Mouse (Mus musculus): ENCODE measurements around the gene Rps27a. TPM values are rescaled to one million over a fixed set of nuclear protein-coding genes. Genes with fewer than 3 reads are reported as not detected.

Gene Rps27a
- total RNA-seq (2012; rRNA removed) (1,978 and 2,403 TPM in 2 replicates), polyA plus RNA-seq (2012; ENCODE audit: insufficient read depth in 1 of 2, insufficient read length in 2 of 2, low read depth in 1 of 2, low replicate concordance in 2 of 2, missing spikeins in 1 of 2) (1,000 to 10,000 TPM in 1 of 2 experiments, 100 to 1,000 TPM in 1; 560 to 1,339 TPM)

GRCm38 (mm10) chr11:29547752-29548503 is at the start of gene Rps27a, which contains the start of gene Clhc1:
TSS of gene Rps27a (minus strand) at chr11:29548109.
TSS of gene Clhc1 (plus strand) at chr11:29547950.
- Histone ChIP-seq H3K9ac (ENCODE audit: control insufficient read depth, low read depth, low read length, poor library complexity, severe bottlenecking) (peak within 1 kb of the TSS; percentile 97), H3K27me3 (ENCODE audit: control insufficient read depth in 1 of 2, insufficient read depth in 2 of 2, low read length in 2 of 2) (no peaks in the 10 kb centered on the region), H3K4me3 (ENCODE audit: control insufficient read depth in 1 of 2, insufficient read depth in 1 of 2, low read depth in 2 of 2, low read length in 2 of 2) (peak within 1 kb of the TSS; percentile 75 to 99), H3K9me3 (replicated peaks; ENCODE audit: insufficient read depth, low read length) (no peaks in the 10 kb centered on the region), H3K27ac (ENCODE audit: control insufficient read depth, low read depth, low read length) (peak within 1 kb of the TSS; percentile 95), H3K79me2 (ENCODE audit: control insufficient read depth, insufficient read depth, low read length, poor library complexity) (peaks cover 26% of the 10 kb centered on the region), H3K36me3 (ENCODE audit: control insufficient read depth in 1 of 2, insufficient read depth in 2 of 2, low read length in 2 of 2) (peaks cover 26 to 33% of the 10 kb centered on the region in 2 experiments), H3K4me1 (ENCODE audit: control insufficient read depth in 1 of 2, insufficient read depth in 2 of 2, low read length in 2 of 2) (peaks cover 4 to 17% of the 10 kb centered on the region in 2 experiments)
- peak; percentile 98 for DNase-seq (ENCODE audit: low read depth, low spot score)
- peak; percentile 93 for TF ChIP-seq HCFC1 (IDR thresholded peaks at IDR 0.05; ENCODE audit: low read depth, low read length)
- no peak for TF ChIP-seq GABPA (IDR thresholded peaks at IDR 0.05; ENCODE audit: low read depth, low read length)
- TF ChIP-seq GATA1 (IDR thresholded peaks at IDR 0.05; ENCODE audit: low read depth, low read length) = peak; percentile 45; the same call in 1 of the 2 replicates
- peak; percentile 91 to 97 for TF ChIP-seq POLR2A (IDR thresholded peaks at IDR 0.05; ENCODE audit: control insufficient read depth in 1 of 2, insufficient read depth in 1 of 2, low read depth in 1 of 2, low read length in 2 of 2, poor library complexity in 1 of 2)
- no peak for TF ChIP-seq CTCF (IDR thresholded peaks at IDR 0.05 in 2 of 3, conservative IDR thresholded peaks at IDR 0.05 in 1 of 3; ENCODE audit: control insufficient read depth in 1 of 3, insufficient read depth in 1 of 3, low read depth in 2 of 3, low read length in 3 of 3, poor library complexity in 1 of 3, severe bottlenecking in 1 of 3)
- TF ChIP-seq SIN3A (IDR thresholded peaks at IDR 0.05; ENCODE audit: low read length) = peak; percentile 83
- TF ChIP-seq NELFE (IDR thresholded peaks at IDR 0.05; ENCODE audit: low read depth, low read length) = peak; percentile 98
- TF ChIP-seq MAZ (IDR thresholded peaks at IDR 0.05; ENCODE audit: low read depth, low read length) = peak; percentile 88; the same call in 1 of the 2 replicates
- TF ChIP-seq KAT2A (conservative IDR thresholded peaks at IDR 0.05; ENCODE audit: low read depth, low read length) = peak; percentile 88
- no peak for TF ChIP-seq CHD2 (IDR thresholded peaks at IDR 0.05; ENCODE audit: low read length)
- TF ChIP-seq USF2 (IDR thresholded peaks at IDR 0.05; ENCODE audit: borderline replicate concordance in 1 of 2, insufficient read depth in 1 of 2, low read depth in 1 of 2, low read length in 2 of 2) = no peak
- TF ChIP-seq BHLHE40 (IDR thresholded peaks at IDR 0.05; ENCODE audit: borderline replicate concordance, low read depth, low read length) = peak; percentile 41; the same call in 1 of the 2 replicates
- TF ChIP-seq RCOR1 (IDR thresholded peaks at IDR 0.05; ENCODE audit: low read depth, low read length) = peak; percentile 32; the same call in 1 of the 2 replicates
- no peak; the same call in 1 of the 2 replicates for TF ChIP-seq ZNF384 (IDR thresholded peaks at IDR 0.05; ENCODE audit: low read depth, low read length)
- TF ChIP-seq TBP (IDR thresholded peaks at IDR 0.05; ENCODE audit: low read depth, low read length) = peak; percentile 80
- peak; percentile 98 for TF ChIP-seq POLR2AphosphoS2 (IDR thresholded peaks at IDR 0.05; ENCODE audit: low read length)
- no peak for TF ChIP-seq MAFK (IDR thresholded peaks at IDR 0.05; ENCODE audit: borderline replicate concordance, low read depth, low read length)
- TF ChIP-seq ZKSCAN1 (IDR thresholded peaks at IDR 0.05; ENCODE audit: low read depth, low read length) = no peak
- TF ChIP-seq TAL1 (IDR thresholded peaks at IDR 0.05; ENCODE audit: low read length) = no peak
- no peak for TF ChIP-seq MYB (IDR thresholded peaks at IDR 0.05; ENCODE audit: low read depth, low read length)
- TF ChIP-seq UBTF (IDR thresholded peaks at IDR 0.05; ENCODE audit: borderline replicate concordance, insufficient read depth, low read depth, low read length) = no peak
- TF ChIP-seq ELF1 (IDR thresholded peaks at IDR 0.05; ENCODE audit: low read depth, low read length) = peak; percentile 99
- TF ChIP-seq ZC3H11A (IDR thresholded peaks at IDR 0.05; ENCODE audit: low read depth, low read length) = no peak
- peak; percentile 43; the same call in 1 of the 2 replicates for TF ChIP-seq ETS1 (IDR thresholded peaks at IDR 0.05; ENCODE audit: low read depth, low read length)
- 0 out of 2 replicates have a peak, but pooled peaks have one; percentile 4 for TF ChIP-seq NRF1 (IDR thresholded peaks at IDR 0.05; ENCODE audit: insufficient read depth, low read depth, low read length, poor library complexity, severe bottlenecking)
- peak; percentile 99 for TF ChIP-seq MAX (IDR thresholded peaks at IDR 0.05; ENCODE audit: low read length)
- TF ChIP-seq CHD1 (IDR thresholded peaks at IDR 0.05; ENCODE audit: low read depth, low read length) = no peak
- TF ChIP-seq MXI1 (IDR thresholded peaks at IDR 0.05; ENCODE audit: low read depth, low read length) = peak; percentile 77
- TF ChIP-seq JUND (IDR thresholded peaks at IDR 0.05; ENCODE audit: low read depth, low read length) = no peak
- peak; percentile 93; the same call in 1 of the 2 replicates for TF ChIP-seq MYC (IDR thresholded peaks at IDR 0.05; ENCODE audit: low read depth, low read length)
- no peak for TF ChIP-seq MEF2A (IDR thresholded peaks at IDR 0.05; ENCODE audit: extremely low read depth, insufficient replicate concordance, low read depth, low read length, poor library complexity, severe bottlenecking)
- TF ChIP-seq USF1 (IDR thresholded peaks at IDR 0.05; ENCODE audit: low read depth, low read length) = peak; percentile 63
- TF ChIP-seq EP300 (IDR thresholded peaks at IDR 0.05; ENCODE audit: low read depth in 1 of 2, low read length in 2 of 2) = peak in 1 of 2 experiments; percentile 33; a peak in 1 of 4 replicates
- TF ChIP-seq TCF12 (IDR thresholded peaks at IDR 0.05; ENCODE audit: low read depth, low read length) = peak; percentile 66
- peak; percentile 86 for TF ChIP-seq ZMIZ1 (IDR thresholded peaks at IDR 0.05; ENCODE audit: low read depth, low read length)
